Mouse (Mus musculus) G1E (cell line): ENCODE measurements around the gene Men1. TPM values are rescaled to one million over a fixed set of nuclear protein-coding genes. Genes with fewer than 3 reads are reported as not detected.

Experiments
- ATAC-seq: 2 replicates; pipeline ENCODE4 v1.8.0; 2016; ENCODE audit warnings: mild to moderate bottlenecking; ENCODE audit not compliant: insufficient number of reproducible peaks, poor library complexity, low FRiP score, severe bottlenecking; ENCODE audit errors: extremely low read depth
- DNase-seq: peaks from one replicate; pipeline ENCODE4 v3.0.0; 2012; ENCODE audit warnings: low spot score
- H3K27me3 ChIP-seq: 2 replicates; pipeline ENCODE4 v1.6.1; 2012; ENCODE audit warnings: mild to moderate bottlenecking, low read length, inconsistent platforms; ENCODE audit not compliant: insufficient read depth
- H3K36me3 ChIP-seq: replicated peaks from 2 replicates; pipeline ENCODE3; 2012; ENCODE audit warnings: mild to moderate bottlenecking, inconsistent platforms
- H3K4me1 ChIP-seq: 2 replicates; pipeline ENCODE4 v1.6.1; 2012; ENCODE audit warnings: low read depth, low read length, inconsistent platforms, mixed read lengths; ENCODE audit not compliant: insufficient read depth
- H3K4me3 ChIP-seq: 2 replicates; pipeline ENCODE4 v1.5.1; 2012; ENCODE audit warnings: low read depth, mild to moderate bottlenecking, inconsistent platforms, low read length, moderate library complexity, mixed read lengths
- H3K9me3 ChIP-seq: replicated peaks from 2 replicates; pipeline ENCODE4 v1.6.1; 2012; ENCODE audit warnings: inconsistent platforms
- CTCF ChIP-seq: IDR thresholded peaks from 2 replicates; pipeline ENCODE4 v1.5.1; 2012; ENCODE audit warnings: low read depth, low read length, inconsistent platforms, mixed read lengths
- GATA1 ChIP-seq: IDR thresholded peaks from 2 replicates; pipeline ENCODE4 v1.6.1; 2012; ENCODE audit warnings: borderline replicate concordance, low read length, inconsistent platforms, mixed read lengths
- GATA2 ChIP-seq: IDR thresholded peaks from 2 replicates; pipeline ENCODE4 v1.6.1; 2012; ENCODE audit warnings: low read depth, low read length, inconsistent platforms, borderline replicate concordance
- POLR2AphosphoS5 ChIP-seq: IDR thresholded peaks from 2 replicates; pipeline ENCODE4 v1.6.1; 2012; ENCODE audit warnings: low read depth, low read length, inconsistent platforms; ENCODE audit not compliant: insufficient replicate concordance
- TAL1 ChIP-seq: conservative IDR thresholded peaks from 2 replicates; pipeline ENCODE4 v1.6.1; 2012; ENCODE audit warnings: low read depth, low read length, inconsistent platforms, mixed read lengths
- polyA plus RNA-seq: library from polyadenylated mRNA; stranded (reverse); fragments of >175 nt; gene quantifications from 2 replicates; pipeline ENCODE4 v1.2.3, GENCODE M21; 2012
- total RNA-seq, 2 experiments: library from RNA; stranded (forward) in 1 of 2; stranded (reverse) in 1 of 2; fragments of 200-1000 nt in 1 of 2; fragments of >200 nt in 1 of 2; fragmentation: Nextera tagmentation in 1 of 2; gene quantifications; 2 replicates each; pipeline ENCODE4 v1.2.3; 2014 to 2017

Gene Men1
- total and polyA plus RNA-seq, 3 experiments: 30.9 to 146 (median 53.9) TPM

DNA sequence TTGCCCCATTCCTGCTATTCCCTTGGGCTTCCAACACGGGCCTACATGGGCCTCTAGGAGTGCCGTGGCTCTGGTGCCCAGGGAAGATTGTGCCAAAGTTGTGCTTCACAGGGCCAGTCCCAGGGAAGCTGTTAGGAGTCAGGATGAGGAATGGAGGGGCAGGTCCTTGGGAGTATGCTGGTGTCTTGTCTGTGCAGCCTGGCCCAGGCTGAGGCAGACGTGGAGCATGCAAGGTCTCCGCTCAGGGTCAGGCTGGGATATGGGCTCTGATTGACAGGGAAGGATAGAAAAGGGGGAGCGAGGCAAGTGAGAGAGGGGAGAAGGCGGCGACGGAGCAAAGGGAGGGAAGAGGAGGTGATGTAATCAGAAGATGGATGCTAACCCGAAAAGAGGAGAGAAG lies 10.0 kb upstream of the Men1 start:
- TF ChIP-seq GATA2 (no peak), TAL1 (no peak), CTCF (no peak), GATA1 (no peak), POLR2AphosphoS5 (no peak)
- DNase-seq: no peak
- H3K27me3 ChIP-seq: no peaks in the 10 kb centered on the region; the same call in 1 of the 2 replicates
- ATAC-seq: no peak
- H3K4me1 ChIP-seq: peaks cover 8% of the 10 kb centered on the region; the same call in 1 of the 2 replicates
- no peak overlapping the region for H3K4me3 ChIP-seq
- H3K9me3 ChIP-seq: no peaks in the 10 kb centered on the region
- H3K36me3 ChIP-seq: peaks cover 53% of the 10 kb centered on the region

DNA sequence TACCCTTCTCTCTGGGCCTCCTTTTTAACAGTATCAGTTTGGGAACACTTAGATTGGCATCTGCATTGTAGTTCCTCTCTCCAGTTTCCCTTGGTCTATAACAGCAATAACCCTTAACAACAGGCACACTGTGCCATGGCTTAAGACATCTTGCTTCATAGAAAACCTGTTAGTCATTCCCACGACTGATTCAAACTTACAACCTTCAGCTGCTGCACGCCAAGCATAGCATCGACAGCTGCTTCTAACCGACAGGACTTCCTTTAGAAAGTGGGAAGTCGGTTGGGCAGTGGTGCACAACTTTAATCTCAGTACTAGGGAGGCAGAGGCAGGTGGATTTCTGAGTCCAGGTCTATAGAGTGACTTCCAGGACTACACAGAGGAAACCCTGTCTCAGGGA lies 3.6 kb upstream of the Men1 start:
- Histone ChIP-seq H3K36me3 (peaks cover under 1% of the 10 kb centered on the region), H3K4me1 (peaks cover 37% of the 10 kb centered on the region), H3K4me3 (no peak overlapping the region; the same call in 1 of the 2 replicates), H3K27me3 (peaks cover 3% of the 10 kb centered on the region; the same call in 1 of the 2 replicates), H3K9me3 (no peaks in the 10 kb centered on the region)
- no peak for ATAC-seq
- TF ChIP-seq GATA2 (no peak), POLR2AphosphoS5 (no peak), GATA1 (no peak), TAL1 (no peak), CTCF (no peak)
- DNase-seq: no peak

DNA sequence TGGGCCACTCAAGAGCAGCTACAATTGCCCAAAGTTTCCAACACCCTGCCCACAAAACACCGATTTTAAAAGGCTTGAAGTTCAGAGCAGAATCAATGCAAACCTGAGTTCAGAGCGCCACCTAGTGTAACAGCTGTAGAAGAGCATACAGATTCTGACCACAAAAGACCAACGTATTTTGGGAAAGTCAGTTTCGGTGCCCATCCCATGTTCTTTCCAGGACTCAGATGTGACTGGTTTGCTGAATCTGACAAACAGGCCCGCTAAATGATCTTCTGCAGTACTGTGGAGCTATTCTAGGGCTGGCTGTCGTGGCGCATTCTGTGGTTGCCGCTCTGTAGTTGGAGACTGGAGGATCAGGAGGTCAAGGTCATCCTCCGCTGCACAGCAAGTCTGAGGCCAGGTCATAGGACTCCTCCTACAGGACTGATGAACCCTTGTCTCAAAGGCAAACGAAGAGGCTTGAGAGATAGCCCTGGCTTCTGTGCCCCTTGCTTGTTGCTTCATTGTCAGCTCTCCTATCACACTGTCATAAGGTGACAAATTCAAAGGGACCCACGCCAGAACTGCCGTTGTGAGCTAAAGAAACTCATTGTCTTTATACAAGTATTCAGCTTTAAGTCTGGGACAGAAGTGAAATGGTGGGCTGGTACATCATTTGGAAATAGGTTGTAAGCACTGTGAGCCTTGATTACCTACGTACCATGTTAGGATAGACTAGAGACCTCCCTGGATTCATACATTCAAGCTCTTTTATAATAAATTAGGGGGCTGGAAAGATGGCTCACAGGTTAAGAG lies 2.9 kb upstream of the Men1 start:
- Histone ChIP-seq H3K9me3 (no peaks in the 10 kb centered on the region), H3K4me1 (peaks cover 44% of the 10 kb centered on the region), H3K27me3 (peaks cover 3% of the 10 kb centered on the region; the same call in 1 of the 2 replicates), H3K4me3 (no peak overlapping the region; the same call in 1 of the 2 replicates), H3K36me3 (peaks cover 8% of the 10 kb centered on the region)
- DNase-seq (no peak), ATAC-seq (no peak)
- no peak for TF ChIP-seq GATA2
- TF ChIP-seq CTCF: peak; percentile 60; the same call in 1 of the 2 replicates

DNA sequence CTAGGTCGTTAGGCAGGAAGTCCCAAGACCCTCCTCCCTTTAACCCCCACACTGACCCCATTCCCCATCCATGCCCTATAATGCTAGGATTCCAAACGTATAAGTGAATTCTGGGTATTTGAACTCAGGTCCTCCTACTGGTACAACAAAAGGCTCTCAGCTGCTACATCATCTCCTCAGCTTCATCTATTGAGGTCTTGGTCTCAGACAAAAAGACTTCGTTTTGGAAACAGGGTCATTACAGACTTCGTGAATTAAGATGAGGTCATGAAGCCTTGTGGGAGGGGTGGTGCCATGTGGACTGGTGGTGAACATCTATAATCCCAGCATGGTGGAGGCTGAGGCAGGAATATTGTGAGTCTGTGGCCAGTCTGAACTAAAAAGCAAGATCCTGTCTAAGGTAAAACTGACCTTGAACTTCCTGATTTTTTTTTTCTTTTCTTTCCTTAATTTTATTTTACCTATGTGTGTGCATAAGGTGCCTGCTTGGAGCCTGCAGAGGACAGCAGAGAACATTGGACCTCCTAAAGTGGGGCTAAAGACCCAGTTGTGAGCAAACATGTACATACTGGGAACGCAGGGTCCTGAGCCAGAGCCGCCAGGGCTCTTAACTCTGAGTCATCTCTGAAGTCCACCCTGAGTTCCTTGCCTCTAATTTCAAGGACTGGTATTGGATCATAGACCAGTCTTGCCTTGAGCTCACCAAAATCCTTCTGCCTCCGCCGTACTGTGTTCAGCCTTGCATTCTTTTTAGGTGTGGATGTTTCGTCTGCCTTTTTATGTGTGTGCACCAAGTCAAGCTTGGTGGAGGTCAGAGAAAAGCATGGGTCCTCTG lies 801 bp upstream of the Men1 start:
- TF ChIP-seq GATA1 (no peak), GATA2 (no peak), POLR2AphosphoS5 (no peak), CTCF (no peak), TAL1 (no peak)
- DNase-seq (no peak), ATAC-seq (no peak)
- Histone ChIP-seq H3K36me3 (peaks cover 29% of the 10 kb centered on the region), H3K27me3 (peaks cover 3% of the 10 kb centered on the region; the same call in 1 of the 2 replicates), H3K9me3 (no peaks in the 10 kb centered on the region), H3K4me3 (peak overlapping the region; percentile 85), H3K4me1 (peaks cover 56% of the 10 kb centered on the region)

DNA sequence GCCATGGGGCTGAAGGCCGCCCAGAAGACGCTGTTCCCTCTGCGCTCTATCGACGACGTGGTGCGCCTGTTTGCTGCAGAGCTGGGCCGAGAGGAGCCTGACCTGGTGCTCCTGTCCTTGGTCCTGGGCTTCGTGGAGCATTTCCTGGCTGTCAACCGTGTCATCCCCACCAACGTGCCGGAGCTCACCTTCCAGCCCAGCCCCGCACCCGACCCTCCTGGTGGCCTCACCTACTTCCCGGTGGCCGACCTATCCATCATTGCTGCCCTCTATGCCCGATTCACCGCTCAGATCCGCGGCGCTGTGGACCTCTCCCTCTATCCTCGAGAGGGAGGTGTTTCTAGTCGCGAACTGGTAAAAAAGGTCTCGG lies 664 bp downstream of the Men1 start:
- ATAC-seq (no peak), DNase-seq (peak; percentile 41)
- Histone ChIP-seq H3K27me3 (peaks cover 3% of the 10 kb centered on the region; the same call in 1 of the 2 replicates), H3K4me1 (peaks cover 71% of the 10 kb centered on the region), H3K4me3 (peak overlapping the region; percentile 85), H3K36me3 (peaks cover 44% of the 10 kb centered on the region), H3K9me3 (no peaks in the 10 kb centered on the region)
- TF ChIP-seq TAL1 (no peak), POLR2AphosphoS5 (no peak), GATA1 (no peak), CTCF (no peak), GATA2 (no peak)

DNA sequence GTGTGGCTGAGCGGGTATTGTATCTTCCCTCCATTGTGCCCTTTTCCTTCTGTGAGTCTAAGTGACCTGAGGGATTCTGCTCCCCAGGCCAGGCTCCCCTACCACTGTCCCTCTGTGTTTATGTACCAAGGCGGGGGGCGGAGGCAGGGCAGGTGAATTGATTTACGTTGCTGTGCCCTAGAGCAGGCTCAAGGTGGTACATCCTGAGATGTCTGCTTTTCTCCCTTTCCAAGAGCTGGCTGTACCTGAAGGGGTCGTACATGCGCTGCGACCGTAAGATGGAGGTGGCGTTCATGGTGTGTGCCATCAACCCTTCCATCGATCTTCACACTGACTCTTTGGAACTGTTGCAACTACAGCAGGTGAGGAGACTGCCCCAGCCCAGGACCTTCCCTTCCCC lies 2.1 kb downstream of the Men1 start:
- H3K4me1 ChIP-seq: peaks cover 71% of the 10 kb centered on the region

More for the DNA sequence above, 2.1 kb downstream of the Men1 start:
- no peaks in the 10 kb centered on the region for H3K9me3 ChIP-seq
- no peaks in the 10 kb centered on the region for H3K27me3 ChIP-seq
- DNase-seq: no peak
- TF ChIP-seq TAL1 (no peak), CTCF (no peak), GATA1 (no peak), GATA2 (no peak), POLR2AphosphoS5 (no peak)
- H3K4me3 ChIP-seq: peak overlapping the region; percentile 59; the same call in 1 of the 2 replicates
- ATAC-seq: no peak
- peaks cover 49% of the 10 kb centered on the region for H3K36me3 ChIP-seq
